Mouse (Mus musculus) lung, adult 18-20 months (tissue): Measurements from ENCODE around the gene Ercc6.

Experiments used
- DNase-seq, 2 experiments: peaks; one replicate each; pipeline ENCODE4 v3.0.0; 2022; ENCODE audit warnings: mixed read lengths in 2 of 2

The Ercc6 gene

GRCm38 (mm10) chr14:32583696-32584095 lies 70.4 kb downstream of the Ercc6 start:
- no peak for DNase-seq

- peak; percentile 30 to 37 for DNase-seq
These were observed 73.9 kb downstream of the Ercc6 start for GRCm38 (mm10) chr14:32587013-32587784.

- no peak for DNase-seq
These were observed 77.1 kb downstream of the Ercc6 start for GRCm38 (mm10) chr14:32590377-32590776.

GRCm38 (mm10) chr14:32597232-32598231 lies 84.2 kb downstream of the Ercc6 start:
- DNase-seq, result peak; percentile 10 to 18

GRCm38 (mm10) chr14:32598437-32599219 lies 85.3 kb downstream of the Ercc6 start:
- DNase-seq, result no peak

- no peak for DNase-seq
These were observed 86.1 kb downstream of the Ercc6 start, which contains the start of gene Prrxl1 for GRCm38 (mm10) chr14:32599290-32600041. Gene Prrxl1 (plus strand): TSS chr14:32599407.

GRCm38 (mm10) chr14:32600110-32600509 lies 86.8 kb downstream of the Ercc6 start:
- no peak for DNase-seq

- no peak for DNase-seq
These were observed 92.2 kb downstream of the Ercc6 start for GRCm38 (mm10) chr14:32605508-32605907.

GRCm38 (mm10) chr14:32606316-32606715 lies 93.0 kb downstream of the Ercc6 start:
- DNase-seq, result no peak

- DNase-seq, result peak in 1 of 2 experiments; percentile 2
These were observed 96.1 kb downstream of the Ercc6 start for GRCm38 (mm10) chr14:32609392-32609791.

- DNase-seq, result no peak
These were observed 103.9 kb downstream of the Ercc6 start for GRCm38 (mm10) chr14:32617253-32617652.

- no peak for DNase-seq
These were observed 110.9 kb downstream of the Ercc6 start for GRCm38 (mm10) chr14:32624245-32624644.

GRCm38 (mm10) chr14:32624811-32625210 lies 111.5 kb downstream of the Ercc6 start:
- DNase-seq, result no peak

- DNase-seq, result no peak
These were observed 114.0 kb downstream of the Ercc6 start for GRCm38 (mm10) chr14:32627271-32627670.

- no peak for DNase-seq
These were observed 115.3 kb downstream of the Ercc6 start for GRCm38 (mm10) chr14:32628584-32628983.
